Mouse (Mus musculus) layer of hippocampus, adult 9-10 months (tissue): ENCODE results near the gene Dcaf8.
"Not testable (repeated sequence)": the region's sequence is repeated elsewhere in the genome, so short reads cannot be mapped to it uniquely, and the experiment has no call there.

Experiments used
- DNase-seq: peaks from one replicate; pipeline ENCODE4 v3.0.0; 2022; ENCODE audit warnings: low spot score

Dcaf8 gene

DNA sequence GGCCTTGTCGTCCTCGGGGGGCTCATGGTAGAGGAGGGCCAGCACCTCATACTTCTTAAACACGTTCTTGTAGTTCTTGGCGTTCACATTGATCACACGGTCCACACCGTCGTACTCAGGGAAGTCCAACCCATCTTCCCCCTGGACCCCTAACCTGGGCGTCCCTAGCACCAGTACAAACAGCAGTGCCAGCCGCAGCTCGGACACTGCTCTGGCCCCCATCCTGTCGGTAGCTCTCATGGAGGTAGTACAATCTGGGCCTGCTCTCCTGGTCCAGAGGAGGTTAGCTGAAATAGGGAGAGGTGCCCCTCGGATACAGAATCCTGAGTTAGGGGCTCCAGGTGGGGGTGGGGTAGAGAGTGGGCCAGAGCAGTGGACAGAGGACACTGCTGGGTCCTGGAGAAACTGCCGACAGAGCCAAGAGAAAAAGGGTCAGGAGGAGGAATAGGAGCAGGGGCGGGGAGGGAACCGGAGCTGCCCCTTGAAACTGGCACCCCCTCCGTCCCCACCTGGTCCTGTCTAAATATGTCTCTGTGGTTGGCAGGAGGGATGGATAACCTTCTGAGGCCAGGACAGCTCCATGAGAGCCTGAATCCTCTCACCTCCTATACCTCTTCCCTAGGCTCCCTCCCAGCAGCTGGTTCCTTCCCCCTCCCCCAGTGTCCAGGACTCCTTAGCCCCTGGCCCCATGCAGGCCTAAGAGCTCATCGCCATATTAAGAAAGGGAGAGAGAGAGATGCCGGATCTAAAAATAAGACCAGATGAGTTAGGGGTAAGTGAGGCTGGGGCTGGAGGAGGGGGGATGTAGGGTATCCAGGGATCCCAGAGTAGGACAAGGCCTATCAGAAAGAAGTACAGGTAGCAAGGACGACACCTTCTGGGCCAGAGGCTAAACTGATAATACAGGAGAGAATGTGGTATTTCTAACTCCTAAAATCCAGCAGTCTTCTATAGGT is 71.8 kb downstream of the Dcaf8 start, which contains the start of gene Casq1:
Gene Casq1 (minus strand): TSS at position 418 of the 956 bp plus-strand sequence.
- DNase-seq = no peak

DNA sequence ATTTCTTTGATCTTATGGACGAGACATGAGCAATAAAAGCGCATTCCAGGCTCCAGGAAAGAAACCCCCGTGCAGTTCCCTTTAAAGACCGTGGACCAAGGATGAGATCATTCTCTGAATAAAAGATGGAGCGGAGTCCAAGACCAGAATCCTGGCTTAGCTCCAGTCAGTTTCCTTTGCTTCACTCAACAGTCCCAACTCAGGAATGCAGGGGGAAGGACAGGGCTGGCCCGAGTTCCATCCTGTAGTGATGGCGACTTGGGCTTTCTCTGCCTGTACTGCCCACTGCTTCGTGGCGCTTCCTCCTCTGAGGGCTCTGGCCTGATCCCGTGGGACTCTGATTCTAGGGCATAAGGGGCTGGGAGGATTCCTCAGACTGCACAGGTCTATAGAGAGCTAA is 72.5 kb downstream of the Dcaf8 start:
- no peak for DNase-seq

DNA sequence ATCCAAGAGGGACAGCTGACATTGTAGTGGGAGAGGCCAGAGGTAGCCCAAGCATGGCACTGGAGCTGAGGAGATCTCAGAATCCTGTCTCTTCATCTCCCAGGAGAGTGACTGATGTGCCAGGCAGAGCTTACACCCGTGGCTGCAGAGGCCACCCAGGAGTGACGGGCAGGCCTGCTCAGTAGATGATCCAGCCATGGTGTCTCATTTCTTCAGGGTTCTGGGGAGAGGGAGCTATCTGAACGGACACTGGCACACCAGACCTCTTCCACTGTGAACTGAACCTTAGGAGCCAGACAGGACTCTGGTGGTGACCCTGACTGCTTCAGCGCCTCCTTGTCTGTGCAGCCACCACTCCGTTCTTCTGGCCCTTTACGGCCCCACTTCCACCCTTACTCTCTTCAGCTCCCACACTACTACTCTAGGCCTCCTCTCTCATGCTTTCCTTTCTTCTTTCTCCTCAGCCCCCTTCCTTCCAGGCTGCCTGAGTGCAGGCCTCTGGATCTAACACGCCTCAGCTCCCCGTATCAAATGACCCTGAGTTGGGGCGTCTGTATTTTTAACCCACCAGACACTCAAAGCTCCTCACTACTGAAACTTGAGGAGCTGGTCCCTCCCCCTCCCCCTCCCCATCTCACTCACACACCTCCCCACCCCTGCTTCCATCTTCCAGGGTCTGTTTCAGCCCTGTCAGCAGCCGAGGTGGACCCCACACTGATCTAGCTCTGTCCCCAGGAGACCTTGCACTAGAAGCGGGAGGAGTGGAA is 73.6 kb downstream of the Dcaf8 start:
- no peak for DNase-seq

DNA sequence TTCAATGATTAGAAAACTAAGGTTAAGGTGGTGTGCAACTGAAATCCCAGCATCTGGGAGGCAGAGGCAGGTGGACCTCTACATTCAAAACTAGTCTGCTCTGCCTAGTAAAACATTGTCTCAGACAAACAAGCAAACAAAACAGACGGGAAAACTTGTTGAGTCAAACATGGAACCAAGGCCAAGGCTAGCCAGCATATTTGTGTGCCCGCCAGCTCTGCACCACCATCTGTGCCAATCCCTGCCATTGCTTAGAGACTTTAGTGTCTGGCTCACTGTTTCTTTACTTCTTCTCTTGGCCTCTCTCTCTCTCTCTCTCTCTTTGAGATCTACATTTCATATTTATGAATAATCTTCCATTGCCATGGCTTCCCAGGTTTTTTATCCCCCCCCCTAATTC is 80.3 kb downstream of the Dcaf8 start:
- no peak for DNase-seq

DNA sequence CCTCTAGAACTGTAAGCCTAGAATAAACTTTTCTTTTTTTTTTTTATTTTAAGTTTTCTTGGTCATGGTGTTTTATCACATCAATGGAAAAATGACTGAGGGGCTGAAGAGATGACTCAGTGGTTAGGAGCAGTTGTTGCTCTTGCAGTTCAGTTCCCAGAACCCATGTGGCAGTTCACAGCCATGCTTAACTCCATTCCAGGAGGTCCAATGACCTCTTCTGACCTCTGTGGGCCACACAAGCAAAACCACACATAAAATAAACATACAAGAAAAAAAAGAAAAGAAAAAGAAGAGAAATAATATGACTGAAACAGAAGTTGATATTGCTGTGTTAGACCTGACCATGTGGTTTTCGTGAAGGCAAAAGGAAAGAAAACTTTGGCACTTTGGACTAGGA is 81.3 kb downstream of the Dcaf8 start:
- DNase-seq = no peak

DNA sequence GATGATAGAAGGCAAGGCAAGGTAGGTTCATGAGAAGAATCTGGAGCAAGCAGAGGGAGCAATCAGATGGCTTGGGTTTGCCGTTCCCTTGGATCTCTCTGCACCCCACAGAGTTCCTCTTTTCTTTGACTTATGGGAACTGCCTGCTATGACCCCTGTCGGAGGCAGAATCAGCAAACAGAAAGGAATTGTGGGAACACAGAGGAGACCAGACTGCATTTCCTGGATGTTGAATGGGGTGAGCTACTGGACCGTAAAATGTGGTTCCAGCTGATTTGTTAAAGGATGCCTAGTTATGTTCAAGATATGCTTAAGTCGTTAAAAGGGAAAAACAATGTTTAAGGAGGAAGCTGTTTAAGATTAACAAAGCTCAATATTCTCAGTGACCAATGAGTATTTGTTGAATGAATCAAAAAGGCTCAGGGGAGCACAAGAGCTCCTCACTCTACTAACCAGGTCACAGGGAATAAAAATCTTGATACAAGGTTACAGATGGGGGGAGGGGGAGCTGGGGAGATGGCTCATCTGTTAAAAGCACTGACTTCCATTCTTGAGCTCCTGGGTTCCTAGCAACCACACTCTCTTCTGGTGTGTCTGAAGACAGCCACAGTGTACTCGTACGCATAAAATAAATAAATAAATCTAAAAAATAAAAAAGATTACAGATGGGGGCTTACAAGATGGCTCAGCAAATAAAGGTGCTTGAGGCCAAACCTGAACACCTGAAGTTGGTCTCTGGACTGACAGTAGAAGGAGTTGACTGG is 93.2 kb downstream of the Dcaf8 start:
- DNase-seq = no peak

DNA sequence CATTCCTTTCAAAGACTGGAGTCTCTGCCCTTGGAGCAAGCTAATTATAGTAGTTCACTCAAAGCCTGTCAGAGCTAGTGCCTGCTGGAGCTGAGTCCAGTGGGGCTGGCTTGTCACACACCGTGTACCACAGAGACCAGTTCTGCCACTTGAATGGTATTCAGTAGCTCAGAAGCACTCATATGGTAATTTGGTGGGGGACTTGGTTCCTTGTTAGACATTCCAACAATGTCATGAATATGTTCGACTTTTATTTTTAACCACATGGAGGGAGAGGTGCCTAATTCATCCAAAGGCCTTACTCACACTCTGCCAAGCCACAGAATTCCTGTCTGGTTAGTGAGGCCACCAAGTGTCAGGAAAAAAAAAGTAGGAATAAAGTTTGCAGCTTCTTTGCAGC is 94.5 kb downstream of the Dcaf8 start:
- no peak for DNase-seq

DNA sequence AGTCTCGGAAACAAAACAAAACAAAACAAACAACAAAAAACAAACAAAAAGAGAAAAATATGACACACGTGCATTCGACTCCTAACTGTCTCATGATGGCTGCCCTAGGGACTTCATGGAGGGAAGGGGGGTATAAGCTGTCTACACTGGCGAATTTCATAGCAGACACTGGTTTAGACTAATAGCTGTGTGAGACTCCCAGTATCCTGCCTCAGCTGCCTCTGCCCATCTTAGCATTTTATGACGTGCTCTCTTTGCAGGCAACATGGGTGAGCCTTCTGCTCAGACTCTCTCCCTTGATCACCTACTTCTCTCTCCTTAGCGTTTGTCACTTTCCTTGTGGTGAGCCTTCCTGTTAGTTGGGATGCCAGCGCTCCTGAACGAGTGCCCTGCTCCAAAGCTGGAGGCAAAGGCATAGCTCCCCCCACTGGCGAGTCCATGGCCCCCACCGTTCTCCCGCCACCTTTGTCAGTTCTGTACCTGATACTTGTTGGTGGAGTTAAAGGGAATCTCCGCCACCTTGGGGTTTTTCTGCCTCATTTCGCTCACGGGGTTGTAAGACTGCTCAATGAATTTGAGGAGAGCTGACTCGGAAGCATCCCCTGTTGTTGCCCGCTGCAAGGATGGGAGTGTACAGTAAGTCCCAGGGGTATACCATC is 95.8 kb downstream of the Dcaf8 start:
- DNase-seq = no peak

DNA sequence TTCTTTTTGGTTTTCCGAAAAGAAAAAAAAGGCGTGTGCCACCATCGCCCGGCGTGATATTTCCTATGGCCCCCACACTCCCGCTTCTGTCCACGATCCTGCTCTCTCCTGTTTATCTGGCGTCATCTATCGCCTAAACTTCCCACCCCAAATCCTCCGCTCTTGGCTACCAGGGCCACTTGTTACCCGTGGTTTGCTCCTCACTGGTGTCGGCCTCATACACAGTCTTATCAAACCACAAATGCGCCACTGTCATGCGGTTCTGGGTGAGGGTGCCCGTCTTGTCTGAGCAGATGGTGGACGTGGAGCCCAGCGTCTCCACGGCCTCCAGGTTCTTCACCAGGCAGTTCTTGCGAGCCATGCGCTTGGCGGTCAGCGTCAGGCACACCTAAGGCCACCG is 96.8 kb downstream of the Dcaf8 start:
- DNase-seq = not testable (repeated sequence)
